In the genomic region with DNA sequence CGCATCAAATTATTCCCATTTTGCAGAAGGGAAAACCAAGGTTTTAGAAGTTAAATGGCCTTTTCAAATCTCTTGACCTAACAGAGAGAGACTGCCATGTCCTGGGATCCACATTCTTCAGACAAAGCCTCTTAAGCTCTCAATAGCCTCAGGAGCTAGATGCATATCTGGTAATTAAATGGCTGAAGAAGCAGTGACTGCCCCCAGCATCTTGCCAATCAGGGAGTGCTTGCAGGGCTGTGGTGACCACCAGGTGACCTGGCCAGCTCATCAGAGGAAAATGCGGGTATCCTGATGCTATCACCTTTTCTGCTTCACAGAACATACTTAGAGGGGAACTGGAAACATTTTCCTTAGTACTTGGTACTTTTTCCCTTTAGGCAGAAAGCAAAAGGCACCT, we compare ENCODE assay signal across 17 mouse cellular contexts.
"Had no signal": no experiment of that assay in that cellular context is flagged by ENCODE, and none has a peak within 500 bp of the region (broad histone marks: within the 10 kb centered on the region; RNA-seq: fewer than 3 reads in every experiment).

No protein-coding gene starts in this region.

- H3K27ac ChIP-seq: layer of hippocampus, adult 2 months; liver, embryonic 13.5 days; midbrain, embryonic 12.5 days; neural tube, embryonic 13.5 days; stomach, embryonic 15.5 days had no signal

- H3K27me3 ChIP-seq: liver, embryonic 13.5 days; midbrain, embryonic 12.5 days; neural tube, embryonic 13.5 days; stomach, embryonic 15.5 days had no signal

- H3K4me2 ChIP-seq: liver, embryonic 13.5 days; midbrain, embryonic 12.5 days; neural tube, embryonic 13.5 days; stomach, embryonic 15.5 days had no signal

- H3K9me3 ChIP-seq: liver, embryonic 13.5 days; midbrain, embryonic 12.5 days; neural tube, embryonic 13.5 days; stomach, embryonic 15.5 days had no signal

- H3K4me3 ChIP-seq: layer of hippocampus, adult 2 months; liver, embryonic 13.5 days; midbrain, embryonic 12.5 days; myocyte; neural tube, embryonic 13.5 days; stomach, embryonic 15.5 days had no signal

- H3K9ac ChIP-seq: liver, embryonic 13.5 days; midbrain, embryonic 12.5 days; neural tube, embryonic 13.5 days; stomach, embryonic 15.5 days had no signal

- DNase-seq: layer of hippocampus, adult 9-11 months; liver, embryonic 13.5 days; lung, adult 2 months; lung, postnatal 14 days; lung, postnatal 4 days; retina, postnatal 1 day; right cerebral cortex, postnatal 25 days; spleen, adult 18-20 months; thymus, postnatal 25 days had no signal

- H3K4me1 ChIP-seq: liver, embryonic 13.5 days; midbrain, embryonic 12.5 days; neural tube, embryonic 13.5 days; stomach, embryonic 15.5 days had no signal

- H3K36me3 ChIP-seq: liver, embryonic 13.5 days; midbrain, embryonic 12.5 days; neural tube, embryonic 13.5 days; stomach, embryonic 15.5 days had no signal

- ATAC-seq: inflammation-experienced regulatory T-cells, adult 6 months; intestine, embryonic 16.5 days; midbrain, embryonic 16.5 days had no signal
